Mouse (Mus musculus) CH12.LX (cell line): ENCODE measurements around the gene Wfikkn1. TPM values are rescaled to one million over a fixed set of nuclear protein-coding genes. Genes with fewer than 3 reads are reported as not detected.

ENCODE experiments used
- DNase-seq: peaks from one replicate; pipeline ENCODE4 v3.0.0-alpha.2; 2013; ENCODE audit errors: extremely low read depth
- H3K27ac ChIP-seq: 2 replicates; pipeline ENCODE4 v1.5.1; 2012; ENCODE audit warnings: low read depth, mild to moderate bottlenecking, control low read depth, moderate library complexity; ENCODE audit not compliant: insufficient read depth
- H3K27me3 ChIP-seq: replicated peaks from 2 replicates; pipeline ENCODE3; 2012; ENCODE audit warnings: inconsistent platforms
- H3K36me3 ChIP-seq, 2 experiments: replicated peaks in 1 of 2; 2 replicates each; pipeline versions ENCODE3 to v1.6.1; 2012; ENCODE audit warnings: inconsistent platforms in 1 of 2, low read length in 1 of 2, mild to moderate bottlenecking in 1 of 2, mixed read lengths in 1 of 2, moderate library complexity in 1 of 2; ENCODE audit not compliant: control insufficient read depth in 1 of 2, insufficient read depth in 1 of 2
- H3K4me1 ChIP-seq, 2 experiments: 2 replicates each; pipeline ENCODE4 v1.6.1; 2012; ENCODE audit warnings: inconsistent platforms in 1 of 2, moderate library complexity in 1 of 2; ENCODE audit not compliant: insufficient read depth in 2 of 2, control insufficient read depth in 1 of 2
- H3K4me2 ChIP-seq: 2 replicates; pipeline ENCODE4 v1.6.1; 2012; ENCODE audit warnings: low read depth, mild to moderate bottlenecking, control low read depth; ENCODE audit not compliant: poor library complexity, insufficient read depth, severe bottlenecking
- H3K4me3 ChIP-seq, 3 experiments: fragments of 150-350 bp in 1 of 3; sonication (generic) in 1 of 3; replicated peaks in 1 of 3; 2 replicates each; pipeline versions ENCODE3 to v1.5.1; 2011 to 2012; ENCODE audit warnings: low read depth in 2 of 3, low read length in 2 of 3, mild to moderate bottlenecking in 2 of 3, moderate library complexity in 2 of 3, control low read depth in 1 of 3, improper control_type of control experiment in 1 of 3, inconsistent platforms in 1 of 3, mixed read lengths in 1 of 3; ENCODE audit not compliant: poor library complexity in 1 of 3
- H3K79me2 ChIP-seq: replicated peaks from 2 replicates; pipeline ENCODE4 v1.6.1; 2012; ENCODE audit warnings: mild to moderate bottlenecking, moderate library complexity; ENCODE audit not compliant: control insufficient read depth, poor library complexity, insufficient read depth, severe bottlenecking; ENCODE audit errors: extremely low read depth
- H3K9ac ChIP-seq: 2 replicates; pipeline ENCODE4 v1.6.1; 2012; ENCODE audit warnings: low read depth, mild to moderate bottlenecking, control low read depth, moderate library complexity; ENCODE audit not compliant: insufficient read depth
- H3K9me3 ChIP-seq: replicated peaks from 2 replicates; pipeline ENCODE3; 2012; ENCODE audit warnings: low read length, inconsistent platforms, mixed read lengths
- BHLHE40 ChIP-seq: IDR thresholded peaks from 2 replicates; pipeline ENCODE4 v1.6.1; 2011; ENCODE audit warnings: mild to moderate bottlenecking, low read depth, low read length, improper control_type of control experiment
- CHD1 ChIP-seq: IDR thresholded peaks from 2 replicates; pipeline ENCODE4 v1.6.1; 2012; ENCODE audit warnings: low read depth, low read length, improper control_type of control experiment, inconsistent platforms
- CHD2 ChIP-seq: IDR thresholded peaks from 2 replicates; pipeline ENCODE4 v1.6.1; 2011; ENCODE audit warnings: low read length, improper control_type of control experiment
- CTCF ChIP-seq, 2 experiments: IDR thresholded peaks in 1 of 2; conservative IDR thresholded peaks in 1 of 2; 2 replicates each; pipeline ENCODE4 v1.5.1; 2011 to 2012; ENCODE audit warnings: low read depth in 2 of 2, low read length in 2 of 2, improper control_type of control experiment in 1 of 2, inconsistent platforms in 1 of 2, mild to moderate bottlenecking in 1 of 2, moderate library complexity in 1 of 2
- E2F4 ChIP-seq: IDR thresholded peaks from 2 replicates; pipeline ENCODE4 v1.6.1; 2011; ENCODE audit warnings: low read depth, low read length, improper control_type of control experiment; ENCODE audit not compliant: insufficient replicate concordance
- ELF1 ChIP-seq: IDR thresholded peaks from 2 replicates; pipeline ENCODE4 v1.6.1; 2014; ENCODE audit warnings: low read depth, mild to moderate bottlenecking, inconsistent platforms, low read length, improper control_type of control experiment
- EP300 ChIP-seq: IDR thresholded peaks from 2 replicates; pipeline ENCODE4 v1.6.1; 2011; ENCODE audit warnings: low read length, improper control_type of control experiment
- ETS1 ChIP-seq: conservative IDR thresholded peaks from 2 replicates; pipeline ENCODE4 v1.6.1; 2012; ENCODE audit warnings: low read depth, mild to moderate bottlenecking, inconsistent platforms, low read length, improper control_type of control experiment, moderate library complexity
- GABPA ChIP-seq: IDR thresholded peaks from 2 replicates; pipeline ENCODE4 v1.6.1; 2012; ENCODE audit warnings: low read depth, low read length, improper control_type of control experiment, inconsistent platforms; ENCODE audit not compliant: insufficient replicate concordance
- HCFC1 ChIP-seq: IDR thresholded peaks from 2 replicates; pipeline ENCODE4 v1.6.1; 2012; ENCODE audit warnings: low read depth, mild to moderate bottlenecking, inconsistent platforms, low read length, improper control_type of control experiment
- IRF4 ChIP-seq: IDR thresholded peaks from 2 replicates; pipeline ENCODE4 v1.6.1; 2014; ENCODE audit warnings: low read depth, mild to moderate bottlenecking, inconsistent platforms, low read length, improper control_type of control experiment
- JUN ChIP-seq: IDR thresholded peaks from 2 replicates; pipeline ENCODE4 v1.6.1; 2011; ENCODE audit warnings: low read depth, mild to moderate bottlenecking, low read length, improper control_type of control experiment, moderate library complexity; ENCODE audit not compliant: insufficient read depth
- JUND ChIP-seq: conservative IDR thresholded peaks from 2 replicates; pipeline ENCODE4 v1.6.1; 2011; ENCODE audit warnings: low read depth, low read length, improper control_type of control experiment
- KAT2A ChIP-seq: IDR thresholded peaks from 2 replicates; pipeline ENCODE4 v1.6.1; 2012; ENCODE audit warnings: low read length, improper control_type of control experiment, inconsistent platforms; ENCODE audit not compliant: insufficient replicate concordance
- MAFK ChIP-seq: IDR thresholded peaks from 2 replicates; pipeline ENCODE4 v1.6.1; 2011; ENCODE audit warnings: low read length, improper control_type of control experiment; ENCODE audit not compliant: insufficient replicate concordance
- MAX ChIP-seq: IDR thresholded peaks from 2 replicates; pipeline ENCODE4 v1.6.1; 2011; ENCODE audit warnings: low read length, improper control_type of control experiment
- MAZ ChIP-seq: IDR thresholded peaks from 2 replicates; pipeline ENCODE4 v1.6.1; 2012; ENCODE audit warnings: low read depth, mild to moderate bottlenecking, inconsistent platforms, low read length, improper control_type of control experiment, moderate library complexity
- MEF2A ChIP-seq: IDR thresholded peaks from 2 replicates; pipeline ENCODE4 v1.6.1; 2014; ENCODE audit warnings: low read depth, mild to moderate bottlenecking, inconsistent platforms, low read length, improper control_type of control experiment, borderline replicate concordance
- MXI1 ChIP-seq: IDR thresholded peaks from 2 replicates; pipeline ENCODE4 v1.6.1; 2011; ENCODE audit warnings: mild to moderate bottlenecking, low read depth, low read length, improper control_type of control experiment
- MYC ChIP-seq: IDR thresholded peaks from 2 replicates; pipeline ENCODE4 v1.6.1; 2011; ENCODE audit warnings: low read depth, mild to moderate bottlenecking, improper control_type of control experiment, low read length
- NELFE ChIP-seq: IDR thresholded peaks from 2 replicates; pipeline ENCODE4 v1.6.1; 2011; ENCODE audit warnings: low read depth, low read length, improper control_type of control experiment
- NRF1 ChIP-seq: IDR thresholded peaks from 2 replicates; pipeline ENCODE4 v1.6.1; 2014; ENCODE audit warnings: low read depth, mild to moderate bottlenecking, inconsistent platforms, low read length, improper control_type of control experiment, moderate library complexity
- PAX5 ChIP-seq: IDR thresholded peaks from 2 replicates; pipeline ENCODE4 v1.6.1; 2012; ENCODE audit warnings: low read length, inconsistent platforms, mixed read lengths
- POLR2A ChIP-seq: IDR thresholded peaks from 2 replicates; pipeline ENCODE4 v1.6.1; 2011; ENCODE audit warnings: low read depth, mild to moderate bottlenecking, improper control_type of control experiment, low read length
- POLR2AphosphoS2 ChIP-seq: IDR thresholded peaks from 2 replicates; pipeline ENCODE4 v1.6.1; 2011; ENCODE audit warnings: low read depth, low read length, improper control_type of control experiment
- RAD21 ChIP-seq: IDR thresholded peaks from 2 replicates; pipeline ENCODE4 v1.6.1; 2011; ENCODE audit warnings: low read depth, mild to moderate bottlenecking, low read length, improper control_type of control experiment, moderate library complexity
- RCOR1 ChIP-seq: conservative IDR thresholded peaks from 2 replicates; pipeline ENCODE4 v1.6.1; 2012; ENCODE audit warnings: low read depth, mild to moderate bottlenecking, inconsistent platforms, low read length, improper control_type of control experiment
- SIN3A ChIP-seq: IDR thresholded peaks from 2 replicates; pipeline ENCODE4 v1.6.1; 2012; ENCODE audit warnings: low read length, improper control_type of control experiment, inconsistent platforms
- SMC3 ChIP-seq: IDR thresholded peaks from 2 replicates; pipeline ENCODE4 v1.6.1; 2011; ENCODE audit warnings: low read depth, low read length, improper control_type of control experiment
- TBP ChIP-seq: conservative IDR thresholded peaks from 2 replicates; pipeline ENCODE4 v1.6.1; 2011; ENCODE audit warnings: low read depth, low read length, improper control_type of control experiment
- TCF12 ChIP-seq: IDR thresholded peaks from 2 replicates; pipeline ENCODE4 v1.6.1; 2014; ENCODE audit warnings: low read depth, mild to moderate bottlenecking, inconsistent platforms, low read length, improper control_type of control experiment
- UBTF ChIP-seq: IDR thresholded peaks from 2 replicates; pipeline ENCODE4 v1.6.1; 2012; ENCODE audit warnings: low read depth, mild to moderate bottlenecking, inconsistent platforms, low read length, improper control_type of control experiment, moderate library complexity
- USF1 ChIP-seq: IDR thresholded peaks from 2 replicates; pipeline ENCODE4 v1.6.1; 2014; ENCODE audit warnings: low read depth, mild to moderate bottlenecking, inconsistent platforms, low read length, improper control_type of control experiment
- USF2 ChIP-seq: conservative IDR thresholded peaks from 2 replicates; pipeline ENCODE4 v1.6.1; 2011; ENCODE audit warnings: low read depth, low read length, improper control_type of control experiment
- ZC3H11A ChIP-seq: IDR thresholded peaks from 2 replicates; pipeline ENCODE4 v1.6.1; 2012; ENCODE audit warnings: low read depth, mild to moderate bottlenecking, inconsistent platforms, low read length, improper control_type of control experiment
- ZKSCAN1 ChIP-seq: IDR thresholded peaks from 2 replicates; pipeline ENCODE4 v1.6.1; 2012; ENCODE audit warnings: low read depth, inconsistent platforms, low read length, improper control_type of control experiment, borderline replicate concordance
- ZMIZ1 ChIP-seq: IDR thresholded peaks from 2 replicates; pipeline ENCODE4 v1.6.1; 2012; ENCODE audit warnings: low read depth, mild to moderate bottlenecking, inconsistent platforms, low read length, improper control_type of control experiment
- ZNF384 ChIP-seq: IDR thresholded peaks from 2 replicates; pipeline ENCODE4 v1.6.1; 2012; ENCODE audit warnings: low read depth, low read length, improper control_type of control experiment, inconsistent platforms
- dilution Hi-C: fragments of 300-500 bp; cut with MboI; formaldehyde crosslinking; loops from 2 replicates; pipeline ENCODE4 v1.14.3; 2020; ENCODE audit warnings: low sequenced_read_pairs; ENCODE audit not compliant: extremely low pct_unique_long_range_greater_than_20kb, extremely low pct_ligation_motif_present
- in situ Hi-C: fragments of 300-500 bp; cut with MboI; formaldehyde crosslinking; loops from 3 replicates; pipeline ENCODE4 v1.14.3; 2019; ENCODE audit warnings: low sequenced_read_pairs, low pct_ligation_motif_present, low pct_unique_long_range_greater_than_20kb, mixed read lengths
- polyA plus RNA-seq: library from polyadenylated mRNA; unstranded; fragments of >175 nt; gene quantifications from 2 replicates; pipeline ENCODE4 v1.2.1, GENCODE M21; 2012; ENCODE audit warnings: low read depth; ENCODE audit not compliant: insufficient read length
- total RNA-seq, 2 experiments: library from RNA; depleted of rRNA; stranded (reverse); fragments of 300-350 nt in 1 of 2; fragments of >200 nt in 1 of 2; gene quantifications; 2 replicates each; pipeline ENCODE4 v1.2.3; 2012 to 2014

Wfikkn1 gene
- total and polyA plus RNA-seq, 3 experiments, result 0.34 to 0.69 TPM; not detected in 1

DNA sequence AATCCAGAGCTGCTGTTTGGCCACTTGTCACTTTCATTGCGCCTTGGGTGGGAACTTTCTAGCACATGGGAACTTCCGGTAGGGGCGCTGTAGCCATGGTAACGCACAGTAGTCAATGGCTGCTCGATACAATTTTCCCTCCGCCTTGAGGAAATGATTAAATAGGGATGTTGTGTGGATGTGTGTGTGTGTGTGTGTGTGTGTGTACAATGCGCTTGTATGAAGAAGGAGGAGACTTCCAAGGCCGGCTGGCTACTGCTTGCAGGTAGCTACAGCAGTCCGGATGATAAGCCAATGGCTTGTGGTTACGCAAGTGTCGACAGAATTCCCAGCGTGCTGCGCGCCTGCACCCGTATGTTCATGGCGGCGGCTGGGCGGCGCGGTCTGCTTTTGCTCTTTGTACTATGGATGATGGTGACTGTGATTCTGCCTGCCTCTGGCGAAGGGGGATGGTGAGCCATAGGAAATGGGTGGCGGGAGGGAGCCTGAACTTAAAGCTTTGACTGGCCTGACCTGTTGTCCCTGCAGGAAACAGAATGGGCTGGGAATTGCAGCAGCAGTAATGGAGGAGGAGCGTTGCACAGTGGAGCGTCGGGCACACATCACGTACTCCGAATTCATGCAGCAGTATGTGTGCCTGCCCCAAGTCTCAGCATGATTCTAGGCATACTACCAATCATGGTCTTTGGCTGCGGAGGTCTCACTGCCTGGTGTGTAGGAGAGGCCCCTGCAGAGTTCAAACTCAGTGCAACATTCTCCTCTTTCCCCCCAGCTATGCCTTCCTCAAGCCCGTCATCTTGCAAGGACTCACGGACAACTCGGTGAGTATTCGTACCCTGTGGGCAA lies 51.7 kb downstream of the Wfikkn1 start, which contains the start of gene Jmjd8:
Gene Jmjd8 (plus strand): TSS at position 156 of the 846 bp plus-strand sequence.
- Histone ChIP-seq H3K9me3 (no peaks in the 10 kb centered on the region), H3K4me2 (peak within 1 kb of the TSS; percentile 30), H3K36me3 (peaks cover 49 to 70% of the 10 kb centered on the region in 2 experiments), H3K27ac (peak within 1 kb of the TSS; percentile 1; the same call in 1 of the 2 replicates), H3K27me3 (no peaks in the 10 kb centered on the region), H3K79me2 (peaks cover 14% of the 10 kb centered on the region), H3K4me1 (peaks cover 26 to 61% of the 10 kb centered on the region in 2 experiments), H3K4me3 (peak within 1 kb of the TSS; percentile 43 to 64 (median 49)), H3K9ac (no peak within 1 kb of the TSS)
- TF ChIP-seq CHD2 (no peak), E2F4 (no peak), UBTF (no peak), KAT2A (no peak), JUN (no peak), MAZ (no peak), POLR2AphosphoS2 (peak; percentile 26; the same call in 1 of the 2 replicates), GABPA (no peak), ZNF384 (no peak), MAX (no peak), JUND (no peak), SIN3A (no peak; the same call in 1 of the 2 replicates), ETS1 (no peak), TBP (no peak), ELF1 (peak; percentile 62), PAX5 (no peak), IRF4 (no peak), POLR2A (peak; percentile 45; the same call in 1 of the 2 replicates), SMC3 (no peak), MXI1 (0 out of 2 replicates have a peak, but pooled peaks have one; percentile 51), BHLHE40 (no peak), HCFC1 (peak; percentile 54), RAD21 (no peak), TCF12 (no peak), USF2 (no peak), ZC3H11A (no peak), USF1 (no peak), NELFE (0 out of 2 replicates have a peak, but pooled peaks have one; percentile 21), MEF2A (no peak), CHD1 (no peak), ZMIZ1 (no peak; the same call in 1 of the 2 replicates), NRF1 (0 out of 2 replicates have a peak, but pooled peaks have one; percentile 21), MYC (peak; percentile 42; the same call in 1 of the 2 replicates), MAFK (no peak), EP300 (no peak), ZKSCAN1 (no peak), CTCF (conservative IDR thresholded peaks at IDR 0.05 in 1 of 2, IDR thresholded peaks at IDR 0.05 in 1 of 2; ENCODE audit: low read depth in 2 of 2, low read length in 2 of 2) (peak in 1 of 2 experiments; percentile 43; a peak in 2 of 4 replicates), RCOR1 (no peak)
- dilution Hi-C loops (no loop called here), in situ Hi-C loops (no loop called here)
- DNase-seq, result peak; percentile 68
